Mouse (Mus musculus) liver, embryonic 13.5 days (tissue): ENCODE results near the gene Prf1. TPM values are rescaled to one million over a fixed set of nuclear protein-coding genes. Genes with fewer than 3 reads are reported as not detected.

Experiments used
- ATAC-seq: fragments of 200-750 bp; cut with Nextera tagmentation; 2 replicates; pipeline ENCODE4 v1.8.0; 2017; ENCODE audit warnings: low read depth, mild to moderate bottlenecking, moderate number of reproducible peaks, moderate library complexity
- DNase-seq: peaks from one replicate; pipeline ENCODE4 v3.0.0; 2022
- H3K27ac ChIP-seq: fragments of 300-500 bp; sonication (generic); 2 replicates; pipeline ENCODE4 v1.5.1; 2015; ENCODE audit warnings: moderate library complexity, mild to moderate bottlenecking, inconsistent platforms
- H3K27me3 ChIP-seq: fragments of 300-500 bp; sonication (generic); 2 replicates; pipeline ENCODE4 v1.6.1; 2015; ENCODE audit warnings: mild to moderate bottlenecking, inconsistent platforms
- H3K36me3 ChIP-seq: fragments of 300-500 bp; sonication (generic); 2 replicates; pipeline ENCODE4 v1.6.1; 2015; ENCODE audit warnings: mild to moderate bottlenecking, inconsistent platforms
- H3K4me1 ChIP-seq: fragments of 300-500 bp; sonication (generic); replicated peaks from 2 replicates; pipeline ENCODE4 v1.6.1; 2015; ENCODE audit warnings: inconsistent platforms
- H3K4me2 ChIP-seq: fragments of 300-500 bp; sonication (generic); 2 replicates; pipeline ENCODE4 v1.6.1; 2015; ENCODE audit warnings: inconsistent platforms, mild to moderate bottlenecking, moderate library complexity
- H3K4me3 ChIP-seq: fragments of 300-500 bp; sonication (generic); replicated peaks from 2 replicates; pipeline ENCODE4 v1.5.1; 2015; ENCODE audit warnings: mild to moderate bottlenecking, inconsistent platforms
- H3K9ac ChIP-seq: fragments of 300-500 bp; sonication (generic); 2 replicates; pipeline ENCODE4 v1.6.1; 2015; ENCODE audit warnings: mild to moderate bottlenecking, inconsistent platforms
- H3K9me3 ChIP-seq: fragments of 300-500 bp; sonication (generic); replicated peaks from 2 replicates; pipeline ENCODE4 v1.6.1; 2016; ENCODE audit warnings: inconsistent platforms
- WGBS: fragments of 180-500 bp; shearing (Covaris S2); methylation state at CpG from one replicate; pipeline ENCODE4 v1.1.7; 2015; ENCODE audit not compliant: insufficient replicate concordance; 5-methylcytosine and 5-hydroxymethylcytosine counted together
- polyA plus RNA-seq: library from polyadenylated mRNA; unstranded; fragments of >200 nt; fragmentation: Nextera tagmentation; extraction: Ambion mirVana; gene quantifications from 2 replicates; pipeline ENCODE4 v1.2.1, GENCODE M21; 2015

Gene Prf1
- polyA plus RNA-seq, 1 experiment from 2014 or later = not detected

- no peaks in the 10 kb centered on the region for H3K9me3 ChIP-seq
- H3K36me3 ChIP-seq = no peaks in the 10 kb centered on the region
- DNase-seq (no peak), ATAC-seq (peak; percentile 45; the same call in 1 of the 2 replicates)
- no peak overlapping the region for H3K4me3 ChIP-seq
- no peaks in the 10 kb centered on the region for H3K27me3 ChIP-seq
- no peak overlapping the region for H3K27ac ChIP-seq
- 63% methylated on average over 9 of the region's 9 CpGs for WGBS
- no peak overlapping the region for H3K4me2 ChIP-seq
- H3K9ac ChIP-seq = no peak overlapping the region
- H3K4me1 ChIP-seq = 0 out of 2 replicates have a peak, but pooled peaks cover 7% of the 10 kb centered on the region
These were observed 42.6 kb downstream of the Prf1 start for GRCm38 (mm10) chr10:61340247-61340646.

- Histone ChIP-seq H3K9ac (no peak overlapping the region), H3K36me3 (no peaks in the 10 kb centered on the region)
- ATAC-seq = no peak
These were observed 43.4 kb downstream of the Prf1 start for GRCm38 (mm10) chr10:61341045-61341444.

GRCm38 (mm10) chr10:61341557-61341956 is 43.9 kb downstream of the Prf1 start:
- peaks cover 13% of the 10 kb centered on the region for H3K4me1 ChIP-seq
- H3K36me3 ChIP-seq = no peaks in the 10 kb centered on the region
- no peaks in the 10 kb centered on the region for H3K9me3 ChIP-seq
- DNase-seq = peak; percentile 30
- H3K4me3 ChIP-seq = no peak overlapping the region
- H3K27ac ChIP-seq = no peak overlapping the region
- 43% methylated on average over 6 of the region's 6 CpGs for WGBS
- H3K27me3 ChIP-seq = 0 out of 2 replicates have a peak, but pooled peaks cover 3% of the 10 kb centered on the region
- no peak overlapping the region for H3K4me2 ChIP-seq
- ATAC-seq = no peak
- H3K9ac ChIP-seq = no peak overlapping the region

More at GRCm38 (mm10) chr10:61341045-61341444, 43.4 kb downstream of the Prf1 start:
- H3K9me3 ChIP-seq = no peaks in the 10 kb centered on the region
- H3K4me3 ChIP-seq = no peak overlapping the region
- H3K4me1 ChIP-seq = peaks cover 8% of the 10 kb centered on the region
- H3K27ac ChIP-seq = no peak overlapping the region
- H3K4me2 ChIP-seq = no peak overlapping the region
- 65% methylated on average over 5 of the region's 5 CpGs for WGBS
- 0 out of 2 replicates have a peak, but pooled peaks cover 3% of the 10 kb centered on the region for H3K27me3 ChIP-seq
- no peak for DNase-seq

- no peak overlapping the region for H3K9ac ChIP-seq
- peaks cover 3% of the 10 kb centered on the region; the same call in 1 of the 2 replicates for H3K27me3 ChIP-seq
- ATAC-seq (no peak), DNase-seq (no peak)
- no peak overlapping the region for H3K27ac ChIP-seq
- H3K4me1 ChIP-seq = peaks cover 17% of the 10 kb centered on the region
- 83% methylated on average over 13 of the region's 13 CpGs for WGBS
- no peak overlapping the region for H3K4me3 ChIP-seq
- H3K4me2 ChIP-seq = no peak overlapping the region
- H3K9me3 ChIP-seq = no peaks in the 10 kb centered on the region
- no peaks in the 10 kb centered on the region for H3K36me3 ChIP-seq
These were observed 45.1 kb downstream of the Prf1 start for GRCm38 (mm10) chr10:61342750-61343149.

GRCm38 (mm10) chr10:61343950-61344349 is 46.3 kb downstream of the Prf1 start:
- ATAC-seq = no peak
- peak; percentile 34 for DNase-seq
- WGBS = 33% methylated on average over 8 of the region's 8 CpGs

GRCm38 (mm10) chr10:61345179-61345578 is 47.5 kb downstream of the Prf1 start:
- ATAC-seq = no peak
- Histone ChIP-seq H3K9ac (no peak overlapping the region), H3K27me3 (peaks cover 3% of the 10 kb centered on the region; the same call in 1 of the 2 replicates), H3K36me3 (peaks cover 20% of the 10 kb centered on the region), H3K9me3 (no peaks in the 10 kb centered on the region), H3K27ac (no peak overlapping the region), H3K4me2 (no peak overlapping the region), H3K4me3 (no peak overlapping the region), H3K4me1 (peaks cover 17% of the 10 kb centered on the region)
- DNase-seq = no peak
- 72% methylated on average over 8 of the region's 8 CpGs for WGBS

More at GRCm38 (mm10) chr10:61343950-61344349, 46.3 kb downstream of the Prf1 start:
- peaks cover 17% of the 10 kb centered on the region for H3K4me1 ChIP-seq
- H3K4me2 ChIP-seq = no peak overlapping the region
- H3K27ac ChIP-seq = no peak overlapping the region
- H3K9ac ChIP-seq = no peak overlapping the region
- no peak overlapping the region for H3K4me3 ChIP-seq
- peaks cover 3% of the 10 kb centered on the region; the same call in 1 of the 2 replicates for H3K27me3 ChIP-seq
- no peaks in the 10 kb centered on the region for H3K9me3 ChIP-seq
- H3K36me3 ChIP-seq = peaks cover 9% of the 10 kb centered on the region

GRCm38 (mm10) chr10:61346374-61346773 is 48.7 kb downstream of the Prf1 start:
- no peak overlapping the region for H3K27ac ChIP-seq
- peaks cover 30% of the 10 kb centered on the region for H3K36me3 ChIP-seq
- H3K4me1 ChIP-seq = peaks cover 10% of the 10 kb centered on the region
- no peak overlapping the region for H3K4me2 ChIP-seq
- DNase-seq (no peak), ATAC-seq (no peak)
- no peak overlapping the region for H3K4me3 ChIP-seq
- H3K9me3 ChIP-seq = no peaks in the 10 kb centered on the region
- no peak overlapping the region for H3K9ac ChIP-seq
- H3K27me3 ChIP-seq = peaks cover 3% of the 10 kb centered on the region; the same call in 1 of the 2 replicates
- WGBS = 13% methylated on average over 10 of the region's 10 CpGs

- no peak overlapping the region for H3K27ac ChIP-seq
- no peak overlapping the region for H3K9ac ChIP-seq
- ATAC-seq (no peak), DNase-seq (no peak)
- peaks cover 8% of the 10 kb centered on the region for H3K4me1 ChIP-seq
- H3K27me3 ChIP-seq = no peaks in the 10 kb centered on the region; the same call in 1 of the 2 replicates
- 53% methylated on average over 4 of the region's 4 CpGs for WGBS
- peaks cover 39% of the 10 kb centered on the region for H3K36me3 ChIP-seq
- H3K4me2 ChIP-seq = no peak overlapping the region
- H3K9me3 ChIP-seq = no peaks in the 10 kb centered on the region
- H3K4me3 ChIP-seq = no peak overlapping the region
These were observed 53.6 kb downstream of the Prf1 start for GRCm38 (mm10) chr10:61351216-61351615.

Other genes starting within 250 kb of the Prf1 start
- 134 and 148 TPM in 2 replicates for gene Pcbd1, start 208.5 kb upstream of the Prf1 start, polyA plus RNA-seq
- gene Sgpl1, start 150.1 kb upstream of the Prf1 start, polyA plus RNA-seq = 12.5 and 15.6 TPM in 2 replicates
- not detected in 2 replicates for gene Tbata, start 125.9 kb upstream of the Prf1 start, polyA plus RNA-seq
- gene Adamts14, start 24.4 kb upstream of the Prf1 start, polyA plus RNA-seq = 0.16 and 0.21 TPM in 2 replicates
- 6.1 and 7.7 TPM in 2 replicates for gene Pald1, start 85.7 kb downstream of the Prf1 start, polyA plus RNA-seq
- 0.46 and 0.50 TPM in 2 replicates for gene Nodal, start 120.1 kb downstream of the Prf1 start, polyA plus RNA-seq
- 47.4 and 50.8 TPM in 2 replicates for gene Eif4ebp2, start 154.8 kb downstream of the Prf1 start, polyA plus RNA-seq
- 7.8 and 8.1 TPM in 2 replicates for gene Lrrc20, start 178.0 kb downstream of the Prf1 start, polyA plus RNA-seq